Mouse (Mus musculus): ENCODE data around the gene Cdk6.
"Not testable (repeated sequence)": the region's sequence is repeated elsewhere in the genome, so short reads cannot be mapped to it uniquely, and the experiment has no call there.

Gene Cdk6

GRCm38 (mm10) chr5:3344081-3344631, 2.9 kb downstream of the Cdk6 start:
- DNase-seq (ENCODE audit: low read depth), result peak; percentile 80

- not testable (repeated sequence) for DNase-seq (ENCODE audit: low read depth)
Measured at GRCm38 (mm10) chr5:3345540-3345939, 4.3 kb downstream of the Cdk6 start.

GRCm38 (mm10) chr5:3349393-3349792, 8.1 kb downstream of the Cdk6 start:
- DNase-seq (ENCODE audit: low read depth), result not testable (repeated sequence)

GRCm38 (mm10) chr5:3351836-3352235, 10.6 kb downstream of the Cdk6 start:
- DNase-seq (ENCODE audit: low read depth), result not testable (repeated sequence)

- DNase-seq (ENCODE audit: low read depth), result no peak
Measured at GRCm38 (mm10) chr5:3352314-3352713, 11.0 kb downstream of the Cdk6 start.

- no peak for DNase-seq (ENCODE audit: low read depth)
Measured at GRCm38 (mm10) chr5:3352827-3353226, 11.5 kb downstream of the Cdk6 start.

GRCm38 (mm10) chr5:3354307-3354706, 13.0 kb downstream of the Cdk6 start:
- DNase-seq (ENCODE audit: low read depth), result no peak

GRCm38 (mm10) chr5:3355032-3355536, 13.8 kb downstream of the Cdk6 start:
- DNase-seq (ENCODE audit: low read depth), result no peak

- DNase-seq (ENCODE audit: low read depth), result peak; percentile 41
Measured at GRCm38 (mm10) chr5:3355560-3356260, 14.4 kb downstream of the Cdk6 start.

GRCm38 (mm10) chr5:3356261-3356778, 15.0 kb downstream of the Cdk6 start:
- no peak for DNase-seq (ENCODE audit: low read depth)

GRCm38 (mm10) chr5:3357496-3357895, 16.2 kb downstream of the Cdk6 start:
- DNase-seq (ENCODE audit: low read depth), result no peak

GRCm38 (mm10) chr5:3358687-3359520, 17.6 kb downstream of the Cdk6 start:
- DNase-seq (ENCODE audit: low read depth), result no peak

- no peak for DNase-seq (ENCODE audit: low read depth)
Measured at GRCm38 (mm10) chr5:3359914-3360313, 18.6 kb downstream of the Cdk6 start.

GRCm38 (mm10) chr5:3361252-3361651, 20.0 kb downstream of the Cdk6 start:
- no peak for DNase-seq (ENCODE audit: low read depth)

GRCm38 (mm10) chr5:3362111-3362510, 20.8 kb downstream of the Cdk6 start:
- no peak for DNase-seq (ENCODE audit: low read depth)

- peak; percentile 39 for DNase-seq (ENCODE audit: low read depth)
Measured at GRCm38 (mm10) chr5:3363036-3363983, 22.0 kb downstream of the Cdk6 start.

GRCm38 (mm10) chr5:3367045-3367444, 25.8 kb downstream of the Cdk6 start:
- no peak for DNase-seq (ENCODE audit: low read depth)

- no peak for DNase-seq (ENCODE audit: low read depth)
Measured at GRCm38 (mm10) chr5:3369317-3369716, 28.0 kb downstream of the Cdk6 start.

- DNase-seq (ENCODE audit: low read depth), result no peak
Measured at GRCm38 (mm10) chr5:3371212-3371611, 29.9 kb downstream of the Cdk6 start.

- DNase-seq (ENCODE audit: low read depth), result no peak
Measured at GRCm38 (mm10) chr5:3373170-3373569, 31.9 kb downstream of the Cdk6 start.

- no peak for DNase-seq (ENCODE audit: low read depth)
Measured at GRCm38 (mm10) chr5:3374763-3375162, 33.5 kb downstream of the Cdk6 start.
